Mouse (Mus musculus) midbrain, embryonic 11.5 days (tissue): ENCODE data around the gene Sez6. TPM values are rescaled to one million over a fixed set of nuclear protein-coding genes. Genes with fewer than 3 reads are reported as not detected.

ENCODE experiments used
- ATAC-seq: fragments of 200-750 bp; cut with Nextera tagmentation; 2 replicates; pipeline ENCODE4 v1.8.0; 2017; ENCODE audit warnings: moderate TSS enrichment, moderate library complexity; ENCODE audit not compliant: low FRiP score
- DNase-seq: peaks from one replicate; pipeline ENCODE4 v3.0.0; 2015; ENCODE audit warnings: low spot score; ENCODE audit errors: missing footprints
- H3K27ac ChIP-seq: fragments of 300-500 bp; sonication (generic); 2 replicates; pipeline ENCODE4 v1.5.1; 2014; ENCODE audit warnings: low read depth, low read length
- H3K27me3 ChIP-seq: fragments of 300-500 bp; sonication (generic); 2 replicates; pipeline ENCODE4 v1.6.1; 2014; ENCODE audit warnings: mild to moderate bottlenecking, low read length, moderate library complexity, mixed read lengths; ENCODE audit not compliant: control insufficient read depth, insufficient read depth
- H3K36me3 ChIP-seq: fragments of 300-500 bp; sonication (generic); 2 replicates; pipeline ENCODE4 v1.6.1; 2014; ENCODE audit warnings: mild to moderate bottlenecking, low read length, moderate library complexity, mixed read lengths; ENCODE audit not compliant: control insufficient read depth, insufficient read depth
- H3K4me1 ChIP-seq: fragments of 300-500 bp; sonication (generic); 2 replicates; pipeline ENCODE4 v1.6.1; 2014; ENCODE audit warnings: low read length; ENCODE audit not compliant: control insufficient read depth, insufficient read depth
- H3K4me2 ChIP-seq: fragments of 300-500 bp; sonication (generic); 2 replicates; pipeline ENCODE4 v1.6.1; 2014; ENCODE audit warnings: mild to moderate bottlenecking, moderate library complexity
- H3K4me3 ChIP-seq: fragments of 300-500 bp; sonication (generic); 2 replicates; pipeline ENCODE4 v1.5.1; 2014; ENCODE audit warnings: low read depth, low read length
- H3K9ac ChIP-seq: fragments of 300-500 bp; sonication (generic); 2 replicates; pipeline ENCODE4 v1.6.1; 2014; ENCODE audit warnings: low read length
- H3K9me3 ChIP-seq: fragments of 300-500 bp; sonication (generic); 2 replicates; pipeline ENCODE4 v1.6.1; 2016; ENCODE audit warnings: low read length; ENCODE audit not compliant: control insufficient read depth
- WGBS: fragments of 180-500 bp; shearing (Covaris S2); extraction: QIAGEN DNeasy Blood & Tissue Kit; methylation state at CpG from one replicate; pipeline ENCODE4 v1.1.7; 2014; 5-methylcytosine and 5-hydroxymethylcytosine counted together
- polyA plus RNA-seq: library from polyadenylated mRNA; unstranded; fragments of >200 nt; fragmentation: Nextera tagmentation; extraction: Ambion mirVana; gene quantifications from 2 replicates; pipeline ENCODE4 v1.2.1, GENCODE M21; 2014

The Sez6 gene
- polyA plus RNA-seq, 1 experiment from 2014 or later, result 8.6 TPM

DNA sequence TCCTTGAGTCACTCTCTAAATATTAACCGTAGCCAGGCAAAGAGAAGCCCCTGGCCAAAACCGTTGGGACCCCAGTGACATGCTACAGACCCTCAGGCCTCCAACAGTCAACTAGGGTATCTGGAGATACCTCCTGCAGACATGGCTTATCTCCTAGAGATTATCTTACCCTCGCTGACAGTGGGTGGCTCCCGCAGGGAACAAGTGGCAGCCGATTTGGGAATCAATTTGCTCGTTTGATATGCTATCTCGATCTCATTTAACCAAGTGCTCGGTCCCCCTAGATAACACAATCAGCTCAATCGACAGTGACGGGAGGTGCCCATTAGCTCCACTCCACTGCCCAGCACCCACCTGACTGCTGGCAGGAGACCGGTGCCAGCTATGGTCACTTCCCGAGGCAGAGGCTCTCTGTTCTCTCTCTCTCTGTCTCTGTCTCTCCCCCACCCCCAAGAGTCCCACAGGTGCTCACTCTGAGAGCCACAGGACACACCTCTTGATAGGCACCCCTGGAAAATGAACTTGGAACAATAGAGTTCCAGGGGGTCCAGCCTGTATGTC lies 19.6 kb downstream of the Sez6 start:
- 29% methylated on average over 12 of the region's 12 CpGs for WGBS
- Histone ChIP-seq H3K4me1 (peaks cover 17% of the 10 kb centered on the region), H3K4me3 (no peak overlapping the region), H3K36me3 (no peaks in the 10 kb centered on the region), H3K9me3 (no peaks in the 10 kb centered on the region), H3K27ac (no peak overlapping the region), H3K9ac (no peak overlapping the region), H3K4me2 (no peak overlapping the region), H3K27me3 (peaks cover 2% of the 10 kb centered on the region)
- no peak for DNase-seq
- no peak for ATAC-seq

- DNase-seq (no peak), ATAC-seq (no peak)
- Histone ChIP-seq H3K9ac (no peak overlapping the region), H3K27ac (no peak overlapping the region), H3K4me3 (no peak overlapping the region), H3K36me3 (no peaks in the 10 kb centered on the region), H3K27me3 (peaks cover 2% of the 10 kb centered on the region), H3K9me3 (no peaks in the 10 kb centered on the region), H3K4me1 (peaks cover 17% of the 10 kb centered on the region), H3K4me2 (no peak overlapping the region)
- 72% methylated on average over 5 of the region's 5 CpGs for WGBS
Observed at GRCm38 (mm10) chr11:77950797-77951228, 20.2 kb downstream of the Sez6 start.

- Histone ChIP-seq H3K27me3 (peaks cover 5% of the 10 kb centered on the region), H3K4me2 (no peak overlapping the region), H3K27ac (no peak overlapping the region), H3K4me3 (no peak overlapping the region), H3K36me3 (no peaks in the 10 kb centered on the region), H3K4me1 (no peaks in the 10 kb centered on the region), H3K9me3 (no peaks in the 10 kb centered on the region), H3K9ac (no peak overlapping the region)
- 47% methylated on average over 9 of the region's 9 CpGs for WGBS
- DNase-seq (peak; percentile 90), ATAC-seq (no peak)
Observed at GRCm38 (mm10) chr11:77953671-77954070, 23.1 kb downstream of the Sez6 start.

DNA sequence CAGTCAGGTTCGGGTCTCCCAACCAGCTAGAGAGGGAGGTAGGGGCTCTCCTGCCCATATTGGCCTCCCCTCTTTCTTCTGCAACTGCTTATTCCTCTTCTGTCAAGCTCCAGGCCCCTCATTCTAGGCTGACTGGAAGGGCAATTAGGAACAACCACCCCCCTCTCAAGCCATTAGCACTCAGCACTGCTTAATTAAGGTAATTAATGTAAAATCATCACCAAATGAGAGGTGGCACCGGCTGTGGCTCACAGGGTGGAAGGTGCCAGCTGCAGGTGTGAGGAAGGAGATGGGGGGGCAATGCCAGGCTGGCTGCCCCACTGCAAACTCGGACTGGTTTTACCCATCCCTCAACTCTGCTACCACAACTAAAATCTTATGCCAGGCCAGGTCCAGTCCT lies 25.8 kb downstream of the Sez6 start:
- 66% methylated on average over 3 of the region's 3 CpGs for WGBS
- no peak overlapping the region for H3K4me3 ChIP-seq
- H3K4me1 ChIP-seq, result no peaks in the 10 kb centered on the region; the same call in 1 of the 2 replicates
- DNase-seq (no peak), ATAC-seq (no peak)
- H3K27ac ChIP-seq, result no peak overlapping the region
- no peaks in the 10 kb centered on the region for H3K9me3 ChIP-seq
- H3K36me3 ChIP-seq, result no peaks in the 10 kb centered on the region
- peaks cover 7% of the 10 kb centered on the region for H3K27me3 ChIP-seq
- H3K9ac ChIP-seq, result no peak overlapping the region
- H3K4me2 ChIP-seq, result no peak overlapping the region

GRCm38 (mm10) chr11:77958268-77958667 lies 27.7 kb downstream of the Sez6 start:
- no peak overlapping the region for H3K9ac ChIP-seq
- H3K4me3 ChIP-seq, result no peak overlapping the region
- ATAC-seq (no peak), DNase-seq (no peak)
- no peak overlapping the region for H3K27ac ChIP-seq
- H3K9me3 ChIP-seq, result no peaks in the 10 kb centered on the region
- H3K4me1 ChIP-seq, result no peaks in the 10 kb centered on the region; the same call in 1 of the 2 replicates
- no peaks in the 10 kb centered on the region for H3K36me3 ChIP-seq
- WGBS, result 86% methylated on average over 2 of the region's 2 CpGs
- no peak overlapping the region for H3K4me2 ChIP-seq
- peaks cover 7% of the 10 kb centered on the region for H3K27me3 ChIP-seq

- 75% methylated on average over 9 of the region's 9 CpGs for WGBS
- Histone ChIP-seq H3K36me3 (no peaks in the 10 kb centered on the region), H3K4me1 (no peaks in the 10 kb centered on the region; the same call in 1 of the 2 replicates), H3K27ac (no peak overlapping the region), H3K9me3 (no peaks in the 10 kb centered on the region), H3K4me3 (no peak overlapping the region), H3K27me3 (peaks cover 7% of the 10 kb centered on the region), H3K9ac (no peak overlapping the region), H3K4me2 (no peak overlapping the region)
- DNase-seq, result no peak
- ATAC-seq, result no peak
Observed at GRCm38 (mm10) chr11:77958932-77959331, 28.3 kb downstream of the Sez6 start.

DNA sequence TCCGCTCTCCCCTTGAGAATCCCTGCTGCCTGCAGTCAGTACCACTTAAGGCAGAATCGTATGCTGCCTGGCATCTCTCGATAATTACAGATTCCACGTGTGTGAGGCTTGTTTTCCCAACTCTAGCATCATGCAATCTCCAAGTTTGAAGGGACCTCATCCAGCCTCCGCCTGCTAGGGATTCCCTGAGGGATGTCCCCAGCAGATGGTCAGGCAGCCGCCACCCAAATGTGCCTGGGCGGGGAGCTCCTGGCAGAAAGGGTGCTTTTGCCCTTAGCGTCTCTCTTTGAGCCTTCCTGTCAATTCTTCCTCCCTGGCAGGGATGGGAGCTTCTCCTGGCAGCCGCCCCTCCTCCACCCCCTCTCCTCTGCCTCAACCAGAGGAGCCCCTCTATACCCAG lies 29.6 kb downstream of the Sez6 start:
- 62% methylated on average over 9 of the region's 9 CpGs for WGBS
- H3K9me3 ChIP-seq, result no peaks in the 10 kb centered on the region
- DNase-seq, result no peak
- H3K27me3 ChIP-seq, result peaks cover 7% of the 10 kb centered on the region
- H3K27ac ChIP-seq, result no peak overlapping the region
- H3K4me1 ChIP-seq, result peaks cover 9% of the 10 kb centered on the region
- H3K4me2 ChIP-seq, result no peak overlapping the region
- H3K4me3 ChIP-seq, result no peak overlapping the region
- no peak overlapping the region for H3K9ac ChIP-seq
- ATAC-seq, result no peak
- H3K36me3 ChIP-seq, result no peaks in the 10 kb centered on the region

DNA sequence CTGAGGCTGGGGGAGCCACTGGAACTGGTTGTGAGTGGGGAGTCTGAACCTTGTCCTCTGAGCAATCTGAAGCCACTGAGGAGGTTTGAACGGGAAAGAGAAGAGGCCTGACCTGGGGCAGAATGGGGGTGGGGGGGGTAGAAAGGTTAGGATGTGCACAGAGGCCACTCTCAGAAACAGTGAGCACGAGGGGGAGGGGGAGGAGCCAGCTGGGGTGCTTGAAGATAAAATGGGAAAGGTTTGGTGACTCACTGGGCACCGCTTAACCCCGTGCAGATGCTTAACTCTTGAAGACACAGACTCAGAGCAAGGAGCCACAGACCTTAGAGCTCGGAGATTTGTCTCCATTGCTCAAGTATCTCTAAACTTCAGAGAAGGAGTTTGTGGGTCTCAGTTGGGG lies 30.3 kb downstream of the Sez6 start:
- peaks cover 16% of the 10 kb centered on the region for H3K4me1 ChIP-seq
- DNase-seq (no peak), ATAC-seq (no peak)
- H3K4me2 ChIP-seq, result no peak overlapping the region
- H3K27me3 ChIP-seq, result peaks cover 7% of the 10 kb centered on the region
- no peak overlapping the region for H3K4me3 ChIP-seq
- no peak overlapping the region for H3K9ac ChIP-seq
- no peak overlapping the region for H3K27ac ChIP-seq
- WGBS, result 60% methylated on average over 5 of the region's 5 CpGs
- no peaks in the 10 kb centered on the region for H3K9me3 ChIP-seq
- H3K36me3 ChIP-seq, result no peaks in the 10 kb centered on the region

GRCm38 (mm10) chr11:77962946-77963345 lies 32.3 kb downstream of the Sez6 start:
- no peak for ATAC-seq
- Histone ChIP-seq H3K4me2 (no peak overlapping the region), H3K9ac (no peak overlapping the region), H3K4me1 (peaks cover 24% of the 10 kb centered on the region), H3K4me3 (no peak overlapping the region), H3K27ac (no peak overlapping the region), H3K9me3 (no peaks in the 10 kb centered on the region), H3K36me3 (no peaks in the 10 kb centered on the region), H3K27me3 (peaks cover 7% of the 10 kb centered on the region)
- WGBS, result 91% methylated on average over 10 of the region's 10 CpGs
- DNase-seq, result no peak
